Comparison of ENCODE assay signal across 26 mouse cellular contexts in genomic region chr5:9140724-9141123, GRCm38 (mm10). TPM values are rescaled to one million over a fixed set of nuclear protein-coding genes. Genes with fewer than 3 reads are reported as not detected.
DNase-seq lines count a peak whose midpoint lies in the region; ATAC-seq and TF ChIP-seq lines count a peak whose summit lies in the region.
"Had no signal": no experiment of that assay in that cellular context is flagged by ENCODE, and none has a peak within 500 bp of the region (broad histone marks: within the 10 kb centered on the region; RNA-seq: fewer than 3 reads in every experiment).

No protein-coding gene starts in this region.

- H3K4me2 ChIP-seq in liver, embryonic 13.5 days, result no peak overlapping the region
- no peak overlapping the region for H3K4me2 ChIP-seq in forebrain, embryonic 11.5 days (ENCODE audit: low read depth, low read length, severe bottlenecking)
- H3K4me2 ChIP-seq: embryonic facial prominence, embryonic 13.5 days; forebrain, embryonic 13.5 days; heart, embryonic 11.5 days; hindbrain, embryonic 12.5 days; hindbrain, embryonic 15.5 days had no signal

- peaks cover 28% of the 10 kb centered on the region for H3K4me1 ChIP-seq in megakaryocyte, embryonic 14.5 days
- no peaks in the 10 kb centered on the region for H3K4me1 ChIP-seq in MEL (ENCODE audit: control insufficient read depth in 1 of 2, insufficient read depth in 2 of 2, low read length in 2 of 2)
- no peaks in the 10 kb centered on the region for H3K4me1 ChIP-seq in liver, embryonic 13.5 days (replicated peaks)
- no peaks in the 10 kb centered on the region for H3K4me1 ChIP-seq in forebrain, embryonic 11.5 days (replicated peaks; ENCODE audit: control insufficient read depth, insufficient read depth, low read length)
- H3K4me1 ChIP-seq: embryonic facial prominence, embryonic 10.5 days; embryonic facial prominence, embryonic 13.5 days; forebrain, embryonic 13.5 days; hindbrain, embryonic 12.5 days; hindbrain, embryonic 15.5 days had no signal

- no peaks in the 10 kb centered on the region for H3K9me3 ChIP-seq in megakaryocyte, embryonic 14.5 days
- no peaks in the 10 kb centered on the region for H3K9me3 ChIP-seq in MEL (replicated peaks; ENCODE audit: insufficient read depth, low read length)
- H3K9me3 ChIP-seq in liver, embryonic 13.5 days (replicated peaks), result no peaks in the 10 kb centered on the region
- H3K9me3 ChIP-seq in forebrain, embryonic 11.5 days (ENCODE audit: control insufficient read depth, low read length), result no peaks in the 10 kb centered on the region
- H3K9me3 ChIP-seq: embryonic facial prominence, embryonic 10.5 days; embryonic facial prominence, embryonic 13.5 days; forebrain, embryonic 13.5 days; hindbrain, embryonic 12.5 days; hindbrain, embryonic 15.5 days had no signal

- H3K79me2 ChIP-seq in MEL (ENCODE audit: control insufficient read depth, insufficient read depth, low read length, poor library complexity), result no peaks in the 10 kb centered on the region

- TF ChIP-seq CTCF in MEL (IDR thresholded peaks at IDR 0.05 in 2 of 3, conservative IDR thresholded peaks at IDR 0.05 in 1 of 3; ENCODE audit: control insufficient read depth in 1 of 3, insufficient read depth in 1 of 3, low read depth in 2 of 3, low read length in 3 of 3, poor library complexity in 1 of 3, severe bottlenecking in 1 of 3), result no peak

- TF ChIP-seq RAD21 in MEL (IDR thresholded peaks at IDR 0.05; ENCODE audit: low read depth, low read length), result no peak

- peak overlapping the region; percentile 67 for H3K4me3 ChIP-seq in megakaryocyte, embryonic 14.5 days (replicated peaks)
- no peak overlapping the region for H3K4me3 ChIP-seq in MEL (ENCODE audit: control insufficient read depth in 1 of 2, insufficient read depth in 1 of 2, low read depth in 2 of 2, low read length in 2 of 2)
- H3K4me3 ChIP-seq in liver, embryonic 13.5 days (replicated peaks), result no peak overlapping the region
- H3K4me3 ChIP-seq in forebrain, embryonic 11.5 days (ENCODE audit: low read depth, low read length), result no peak overlapping the region
- H3K4me3 ChIP-seq: embryonic facial prominence, embryonic 10.5 days; embryonic facial prominence, embryonic 13.5 days; erythroblast, embryonic 14.5 days; forebrain, embryonic 13.5 days; gastrocnemius, adult 2 months; hindbrain, embryonic 12.5 days; hindbrain, embryonic 15.5 days had no signal

- peak; percentile 14 for DNase-seq in MEL (ENCODE audit: low read depth, low spot score)
- DNase-seq in liver, embryonic 13.5 days, result no peak
- DNase-seq in adrenal gland, postnatal 14 days, result no peak
- no peak for DNase-seq in forebrain, embryonic 11.5 days (ENCODE audit: low spot score)
- no peak for DNase-seq in kidney, postnatal 25 days
- DNase-seq: adrenal gland, postnatal 10 days; cerebellum, adult 11 months; cerebellum, adult 2 months; cerebellum, adult 9-11 months; cerebellum, postnatal 25 days; embryo, embryonic 11 days; gastrocnemius, adult 2 months; gastrocnemius, postnatal 14 days; heart, adult 11 months had no signal

- peaks cover 70% of the 10 kb centered on the region for H3K36me3 ChIP-seq in megakaryocyte, embryonic 14.5 days (replicated peaks; ENCODE audit: low read length)
- H3K36me3 ChIP-seq in MEL (ENCODE audit: control insufficient read depth in 1 of 2, insufficient read depth in 2 of 2, low read length in 2 of 2), result peaks cover 4 to 28% of the 10 kb centered on the region in 2 experiments
- peaks cover 46% of the 10 kb centered on the region for H3K36me3 ChIP-seq in liver, embryonic 13.5 days
- H3K36me3 ChIP-seq in forebrain, embryonic 11.5 days (ENCODE audit: control insufficient read depth, insufficient read depth, low read length), result peaks cover 3% of the 10 kb centered on the region; the same call in 1 of the 2 replicates

- no peak overlapping the region for H3K9ac ChIP-seq in MEL (ENCODE audit: control insufficient read depth, low read depth, low read length, poor library complexity, severe bottlenecking)
- H3K9ac ChIP-seq in liver, embryonic 13.5 days, result no peak overlapping the region
- no peak overlapping the region for H3K9ac ChIP-seq in forebrain, embryonic 11.5 days (ENCODE audit: low read length)
- H3K9ac ChIP-seq: embryonic facial prominence, embryonic 13.5 days; forebrain, embryonic 13.5 days; hindbrain, embryonic 12.5 days; hindbrain, embryonic 15.5 days had no signal

- no peak for TF ChIP-seq POLR2A in MEL (IDR thresholded peaks at IDR 0.05; ENCODE audit: control insufficient read depth in 1 of 2, insufficient read depth in 1 of 2, low read depth in 1 of 2, low read length in 2 of 2, poor library complexity in 1 of 2)

- no peak for ATAC-seq in megakaryocyte, adult 5-6 weeks (ENCODE audit: poor library complexity, severe bottlenecking)
- ATAC-seq in liver, embryonic 13.5 days (ENCODE audit: low read depth), result peak; percentile 54
- peak; percentile 92 for ATAC-seq in megakaryocyte progenitor cell, adult 5-6 weeks (replicated peaks; ENCODE audit: poor library complexity)
- ATAC-seq in forebrain, embryonic 11.5 days (replicated peaks; ENCODE audit: low FRiP score), result no peak
- ATAC-seq: forebrain, embryonic 13.5 days; forebrain, embryonic 16.5 days; Patski had no signal

- whole genome bisulfite sequencing in liver, embryonic 13.5 days (ENCODE audit: insufficient replicate concordance), result 44% methylated on average over 8 of the region's 8 CpGs
- 90% methylated on average over 8 of the region's 8 CpGs for WGBS in forebrain, embryonic 11.5 days

- no peak for TF ChIP-seq EP300 in MEL (IDR thresholded peaks at IDR 0.05; ENCODE audit: low read depth in 1 of 2, low read length in 2 of 2)

- H3K27me3 ChIP-seq in megakaryocyte, embryonic 14.5 days (replicated peaks), result no peaks in the 10 kb centered on the region
- no peaks in the 10 kb centered on the region for H3K27me3 ChIP-seq in MEL (ENCODE audit: control insufficient read depth in 1 of 2, insufficient read depth in 2 of 2, low read length in 2 of 2)
- no peaks in the 10 kb centered on the region for H3K27me3 ChIP-seq in liver, embryonic 13.5 days
- no peaks in the 10 kb centered on the region for H3K27me3 ChIP-seq in forebrain, embryonic 11.5 days (ENCODE audit: control insufficient read depth, insufficient read depth, low read length)
- H3K27me3 ChIP-seq: embryonic facial prominence, embryonic 13.5 days; forebrain, embryonic 13.5 days; hindbrain, embryonic 12.5 days; hindbrain, embryonic 15.5 days; Patski had no signal

- no peak overlapping the region for H3K27ac ChIP-seq in MEL (ENCODE audit: control insufficient read depth, low read depth, low read length)
- H3K27ac ChIP-seq in liver, embryonic 13.5 days, result no peak overlapping the region
- H3K27ac ChIP-seq in forebrain, embryonic 11.5 days (ENCODE audit: low read depth, low read length), result no peak overlapping the region
- H3K27ac ChIP-seq: embryonic facial prominence, embryonic 10.5 days; embryonic facial prominence, embryonic 13.5 days; forebrain, embryonic 13.5 days; gastrocnemius, adult 2 months; hindbrain, embryonic 12.5 days; hindbrain, embryonic 15.5 days had no signal

TF ChIP-seq in MEL, 35 proteins besides CTCF, POLR2A, EP300 and RAD21:
- TF ChIP-seq BHLHE40 (IDR thresholded peaks at IDR 0.05; ENCODE audit: borderline replicate concordance, low read depth, low read length) (no peak), NELFE (IDR thresholded peaks at IDR 0.05; ENCODE audit: low read depth, low read length) (no peak)
TF ChIP-seq in MEL: peak in this region for 0.

RNA-seq across cellular contexts. Expression of gene Dmtf1, which starts 20.9 kb away (rescaled TPM):
- 0.38 and 0.69 TPM in 2 replicates for polyA plus RNA-seq in megakaryocyte, embryonic 14.5 days (2012; ENCODE audit: insufficient read depth, low replicate concordance)
- total RNA-seq in megakaryocyte, adult 5-6 weeks (2015), result 35.0 and 37.1 TPM in 2 replicates
- total RNA-seq in megakaryocyte, adult 5-6 weeks (2017), result 44.3 and 59.4 TPM in 2 replicates
- total RNA-seq in MEL (2012; rRNA removed), result 18.7 and 19.7 TPM in 2 replicates
- 10 to 100 TPM; 22.0 to 78.4 TPM for polyA plus RNA-seq in MEL (2012; ENCODE audit: insufficient read depth in 1 of 2, insufficient read length in 2 of 2, low read depth in 1 of 2, low replicate concordance in 2 of 2, missing spikeins in 1 of 2)
- polyA plus RNA-seq in liver, embryonic 13.5 days (2015; fragmentation: Nextera tagmentation; extraction: Ambion mirVana), result 11.4 and 13.8 TPM in 2 replicates
- 32.9 and 36.9 TPM in 2 replicates for total RNA-seq in megakaryocyte progenitor cell, adult 5-6 weeks (2015)
- total RNA-seq in megakaryocyte progenitor cell, adult 5-6 weeks (2017), result 32.8 and 41.9 TPM in 2 replicates
- 28.2 and 28.3 TPM in 2 replicates for total RNA-seq in adrenal gland, postnatal 14 days (2021)
- 70.5 and 76.8 TPM in 2 replicates for polyA plus RNA-seq in forebrain, embryonic 11.5 days (2014; fragmentation: Nextera tagmentation; extraction: Ambion mirVana)

RNA-seq across cellular contexts. Expression of gene Tmem243, which starts 40.3 kb away (rescaled TPM):
- polyA plus RNA-seq in megakaryocyte, embryonic 14.5 days (2012; ENCODE audit: insufficient read depth, low replicate concordance), result 2.7 TPM in 1 of 2 replicates, not detected in the other
- 98.8 and 99.9 TPM in 2 replicates for total RNA-seq in megakaryocyte, adult 5-6 weeks (2015)
- 69.8 and 75.7 TPM in 2 replicates for total RNA-seq in megakaryocyte, adult 5-6 weeks (2017)
- 3.5 and 5.1 TPM in 2 replicates for total RNA-seq in MEL (2012; rRNA removed)
- 10 to 100 TPM in 1 of 2 experiments, not detected in 1; 14.9 TPM for polyA plus RNA-seq in MEL (2012; ENCODE audit: insufficient read depth in 1 of 2, insufficient read length in 2 of 2, low read depth in 1 of 2, low replicate concordance in 2 of 2, missing spikeins in 1 of 2)
- polyA plus RNA-seq in liver, embryonic 13.5 days (2015; fragmentation: Nextera tagmentation; extraction: Ambion mirVana), result 9.8 and 10.3 TPM in 2 replicates
- 30.1 and 30.4 TPM in 2 replicates for total RNA-seq in megakaryocyte progenitor cell, adult 5-6 weeks (2015)
- total RNA-seq in megakaryocyte progenitor cell, adult 5-6 weeks (2017), result 18.3 and 19.9 TPM in 2 replicates
- 29.6 and 30.7 TPM in 2 replicates for total RNA-seq in adrenal gland, postnatal 14 days (2021)
- 24.2 and 32.1 TPM in 2 replicates for polyA plus RNA-seq in forebrain, embryonic 11.5 days (2014; fragmentation: Nextera tagmentation; extraction: Ambion mirVana)

Comparison
In these comparisons a context has a peak if more than half of its experiments do, and no peak if none do; other contexts are left out.
1. ATAC-seq: peak in liver, embryonic 13.5 days (single experiment) and megakaryocyte progenitor cell, adult 5-6 weeks (single experiment); none in megakaryocyte, adult 5-6 weeks (single experiment) and forebrain, embryonic 11.5 days (single experiment).